Mouse (Mus musculus) myocyte (in vitro differentiated cells): ENCODE results near the gene Nsun6. TPM values are rescaled to one million over a fixed set of nuclear protein-coding genes. Genes with fewer than 3 reads are reported as not detected.

Experiments
- H3K27me3 ChIP-seq: one replicate; pipeline ENCODE4 v1.6.1; 2011; ENCODE audit not compliant: control insufficient read depth, insufficient read depth, insufficient read length
- H3K36me3 ChIP-seq: one replicate; pipeline ENCODE4 v1.6.1; 2011; ENCODE audit not compliant: control insufficient read depth, insufficient read depth
- H3K4me2 ChIP-seq: one replicate; pipeline ENCODE4 v1.6.1; 2011; ENCODE audit warnings: low read depth, control low read depth
- H3K4me3 ChIP-seq: one replicate; pipeline ENCODE4 v1.5.1; 2011; ENCODE audit warnings: mild to moderate bottlenecking, control low read depth, moderate library complexity
- H3K79me2 ChIP-seq: one replicate; pipeline ENCODE4 v1.6.1; 2011; ENCODE audit not compliant: control insufficient read depth, insufficient read depth
- H3ac ChIP-seq: one replicate; pipeline ENCODE4 v1.6.1; 2011; ENCODE audit not compliant: control insufficient read depth, insufficient read length
- CEBPB ChIP-seq: IDR thresholded peaks from 2 replicates; pipeline ENCODE4 v1.6.1; 2011; ENCODE audit warnings: mild to moderate bottlenecking, moderate library complexity; ENCODE audit not compliant: poor library complexity, insufficient read depth, severe bottlenecking
- E2F4 ChIP-seq: IDR thresholded peaks from one replicate; pipeline ENCODE4 v1.6.1; 2011; ENCODE audit warnings: mild to moderate bottlenecking, control low read depth, moderate library complexity; ENCODE audit not compliant: insufficient read depth
- MAX ChIP-seq: IDR thresholded peaks from one replicate; pipeline ENCODE4 v1.6.1; 2011; ENCODE audit warnings: low read depth, mild to moderate bottlenecking, control low read depth
- MYOD1 ChIP-seq, 3 experiments: IDR thresholded peaks; one replicate each; pipeline ENCODE4 v1.6.1; 2011; ENCODE audit warnings: control low read depth in 2 of 3, low read depth in 2 of 3, mild to moderate bottlenecking in 2 of 3, moderate library complexity in 1 of 3; ENCODE audit not compliant: insufficient read length in 2 of 3, control insufficient read depth in 1 of 3
- MYOG ChIP-seq, 3 experiments: IDR thresholded peaks; one replicate each; pipeline ENCODE4 v1.6.1; 2011; ENCODE audit warnings: control low read depth in 2 of 3, low read depth in 2 of 3, mild to moderate bottlenecking in 2 of 3; ENCODE audit not compliant: insufficient read length in 2 of 3, control insufficient read depth in 1 of 3, insufficient read depth in 1 of 3
- POLR2A ChIP-seq: IDR thresholded peaks from one replicate; pipeline ENCODE4 v1.6.1; 2011; ENCODE audit warnings: low read depth, mild to moderate bottlenecking, control low read depth, moderate library complexity; ENCODE audit not compliant: insufficient read length
- POLR2AphosphoS2 ChIP-seq: IDR thresholded peaks from one replicate; pipeline ENCODE4 v1.6.1; 2011; ENCODE audit warnings: low read depth, control low read depth; ENCODE audit not compliant: insufficient read length
- REST ChIP-seq: IDR thresholded peaks from one replicate; pipeline ENCODE4 v1.6.1; 2011; ENCODE audit warnings: mild to moderate bottlenecking, control low read depth, moderate library complexity; ENCODE audit not compliant: insufficient read depth, insufficient read length
- SRF ChIP-seq: IDR thresholded peaks from one replicate; pipeline ENCODE4 v1.6.1; 2011; ENCODE audit warnings: low read depth; ENCODE audit not compliant: control insufficient read depth, insufficient read length
- TCF12 ChIP-seq: IDR thresholded peaks from one replicate; pipeline ENCODE4 v1.6.1; 2011; ENCODE audit warnings: mild to moderate bottlenecking, control low read depth; ENCODE audit not compliant: poor library complexity, insufficient read depth, severe bottlenecking
- TCF3 ChIP-seq: IDR thresholded peaks from one replicate; pipeline ENCODE4 v1.6.1; 2011; ENCODE audit warnings: low read depth, control low read depth; ENCODE audit not compliant: insufficient read length
- USF1 ChIP-seq: IDR thresholded peaks from one replicate; pipeline ENCODE4 v1.6.1; 2011; ENCODE audit warnings: low read depth, mild to moderate bottlenecking, control low read depth, moderate library complexity
- polyA plus RNA-seq: library from polyadenylated mRNA; unstranded; fragments of >200 nt; fragmentation: generic; extraction: Trizol; gene quantifications from one replicate; pipeline ENCODE4 v1.2.1, GENCODE M21; 2012; ENCODE audit warnings: missing spikeins

Gene Nsun6
- polyA plus RNA-seq, 1 experiment: 3.4 TPM

DNA sequence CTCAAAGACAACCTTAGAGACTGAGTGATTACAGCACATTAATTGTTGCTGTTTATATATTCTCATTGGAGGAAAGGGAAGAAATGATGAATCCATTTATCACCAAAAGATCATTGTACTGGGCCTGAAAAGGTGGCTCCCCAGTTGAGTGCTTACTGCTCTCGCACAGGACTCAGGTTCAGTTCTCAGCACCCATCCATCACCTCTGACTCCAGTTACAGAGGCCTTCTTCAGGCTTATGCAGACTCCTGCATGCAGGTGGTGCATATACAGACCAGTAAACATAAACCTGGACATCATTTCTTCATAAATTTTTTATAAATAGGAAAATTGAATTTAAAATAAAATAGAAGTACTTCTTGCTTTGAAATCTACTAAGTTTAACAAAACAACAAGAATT is 46.8 kb downstream of the Nsun6 start:
- no peak overlapping the region for H3K4me3 ChIP-seq
- no peak overlapping the region for H3K4me2 ChIP-seq
- no peaks in the 10 kb centered on the region for H3K79me2 ChIP-seq
- no peaks in the 10 kb centered on the region for H3K27me3 ChIP-seq
- no peak overlapping the region for H3ac ChIP-seq
- TF ChIP-seq MYOG (IDR thresholded peaks at IDR 0.05; ENCODE audit: control insufficient read depth in 1 of 3, insufficient read depth in 1 of 3, insufficient read length in 2 of 3, low read depth in 2 of 3): no peak
- TF ChIP-seq MAX: no peak
- TF ChIP-seq MYOD1 (IDR thresholded peaks at IDR 0.05; ENCODE audit: control insufficient read depth in 1 of 3, insufficient read length in 2 of 3, low read depth in 2 of 3): no peak
- TF ChIP-seq CEBPB: no peak
- no peak for TF ChIP-seq TCF12
- no peak for TF ChIP-seq POLR2A
- no peak for TF ChIP-seq E2F4
- TF ChIP-seq REST: no peak
- no peak for TF ChIP-seq USF1
- TF ChIP-seq SRF: no peak
- TF ChIP-seq POLR2AphosphoS2: no peak
- TF ChIP-seq TCF3: no peak
- peaks cover 12% of the 10 kb centered on the region for H3K36me3 ChIP-seq

DNA sequence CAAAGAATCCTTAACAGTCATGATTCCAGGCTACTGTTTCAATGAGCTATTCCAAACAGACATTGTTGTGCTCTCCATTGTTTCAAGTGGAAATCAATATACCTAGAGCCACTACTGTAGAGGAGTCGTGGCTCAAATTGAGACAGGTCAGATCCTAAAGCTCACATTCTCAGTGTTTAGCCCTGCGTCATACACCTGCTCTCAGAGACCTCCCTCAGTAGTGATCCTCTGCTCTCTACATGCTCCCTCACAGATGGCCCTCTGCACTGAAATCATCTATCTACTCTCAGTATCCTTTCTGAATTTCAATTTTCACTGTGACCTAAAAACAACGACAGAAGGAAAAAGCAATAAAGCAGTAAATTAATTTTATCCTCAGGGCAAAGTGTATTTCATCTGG is 47.3 kb downstream of the Nsun6 start:
- Histone ChIP-seq H3ac (no peak overlapping the region), H3K36me3 (peaks cover 12% of the 10 kb centered on the region), H3K4me2 (no peak overlapping the region), H3K4me3 (no peak overlapping the region), H3K79me2 (no peaks in the 10 kb centered on the region), H3K27me3 (no peaks in the 10 kb centered on the region)
- no peak for TF ChIP-seq POLR2A

DNA sequence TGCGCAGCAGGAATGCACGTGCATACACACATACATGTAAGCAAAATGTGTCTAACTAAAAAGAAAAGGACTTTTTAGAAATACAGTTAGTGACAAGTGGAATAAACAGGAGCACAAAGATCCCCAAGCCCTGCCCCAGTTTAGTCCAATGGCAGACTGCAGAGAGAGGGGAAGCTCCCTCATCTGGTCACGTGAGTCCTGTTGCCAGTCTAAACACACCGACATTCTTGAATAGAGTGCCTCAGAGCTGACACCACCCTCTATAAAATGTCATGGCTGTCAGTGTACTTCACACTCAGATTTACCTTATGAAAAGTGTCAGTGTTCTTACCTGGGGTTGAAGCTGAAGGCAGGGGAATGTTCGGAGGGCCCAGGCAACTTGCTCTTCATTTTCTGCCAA is 57.0 kb downstream of the Nsun6 start:
- Histone ChIP-seq H3K79me2 (no peaks in the 10 kb centered on the region), H3K4me3 (no peak overlapping the region), H3K27me3 (no peaks in the 10 kb centered on the region), H3K36me3 (no peaks in the 10 kb centered on the region), H3K4me2 (no peak overlapping the region), H3ac (no peak overlapping the region)
- TF ChIP-seq TCF12 (no peak), TCF3 (no peak), MYOD1 (IDR thresholded peaks at IDR 0.05; ENCODE audit: control insufficient read depth in 1 of 3, insufficient read length in 2 of 3, low read depth in 2 of 3) (no peak), USF1 (no peak), REST (no peak), MYOG (IDR thresholded peaks at IDR 0.05; ENCODE audit: control insufficient read depth in 1 of 3, insufficient read depth in 1 of 3, insufficient read length in 2 of 3, low read depth in 2 of 3) (no peak), POLR2A (no peak)

DNA sequence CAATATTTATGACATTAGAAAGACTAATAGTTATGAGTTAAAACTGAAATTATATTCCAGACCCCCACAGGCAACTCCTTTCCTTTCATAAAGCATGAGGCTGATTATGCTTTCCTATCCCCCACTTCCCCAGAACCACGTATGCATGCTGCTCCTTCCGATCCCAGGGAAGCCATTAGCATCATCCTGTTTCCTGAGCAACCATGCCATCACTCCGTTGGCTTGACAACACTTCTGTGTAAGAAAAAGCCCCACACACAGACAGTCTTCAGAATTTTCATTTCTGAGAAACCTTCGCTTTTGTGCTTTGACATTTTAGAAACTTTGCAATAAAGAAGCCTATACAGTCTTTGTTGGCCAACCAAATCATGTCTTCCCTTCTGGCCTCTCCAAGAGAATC is 58.8 kb downstream of the Nsun6 start:
- H3ac ChIP-seq: no peak overlapping the region
- no peak overlapping the region for H3K4me2 ChIP-seq
- H3K36me3 ChIP-seq: no peaks in the 10 kb centered on the region
- no peaks in the 10 kb centered on the region for H3K27me3 ChIP-seq
- H3K79me2 ChIP-seq: no peaks in the 10 kb centered on the region
- no peak for TF ChIP-seq USF1
- TF ChIP-seq TCF3: no peak
- no peak for TF ChIP-seq TCF12
- TF ChIP-seq REST: no peak
- no peak for TF ChIP-seq MAX
- TF ChIP-seq CEBPB: no peak
- no peak for TF ChIP-seq MYOG (IDR thresholded peaks at IDR 0.05; ENCODE audit: control insufficient read depth in 1 of 3, insufficient read depth in 1 of 3, insufficient read length in 2 of 3, low read depth in 2 of 3)
- no peak for TF ChIP-seq POLR2A
- TF ChIP-seq MYOD1 (IDR thresholded peaks at IDR 0.05; ENCODE audit: control insufficient read depth in 1 of 3, insufficient read length in 2 of 3, low read depth in 2 of 3): no peak
- TF ChIP-seq E2F4: no peak
- TF ChIP-seq POLR2AphosphoS2: no peak
- no peak for TF ChIP-seq SRF
- H3K4me3 ChIP-seq: no peak overlapping the region

DNA sequence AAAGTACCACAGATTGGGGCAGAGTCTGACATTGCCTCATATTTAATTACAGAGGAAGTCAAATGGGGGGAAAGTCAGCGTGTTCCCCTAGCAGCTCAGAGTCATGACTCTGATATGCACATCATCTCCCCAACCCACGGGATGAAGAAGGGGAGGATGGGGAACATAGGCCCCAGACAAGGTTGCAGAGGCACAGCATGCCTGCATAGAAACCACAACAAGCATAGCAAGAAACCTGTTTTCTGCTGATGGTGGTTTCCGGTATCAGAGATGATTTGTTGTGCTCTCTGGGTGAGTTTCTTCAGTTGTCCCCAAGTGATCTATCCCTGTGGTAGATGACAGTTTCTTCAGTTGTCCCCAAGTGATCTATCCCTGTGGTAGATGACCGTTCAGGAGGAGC is 62.3 kb downstream of the Nsun6 start:
- Histone ChIP-seq H3K79me2 (no peaks in the 10 kb centered on the region), H3K27me3 (no peaks in the 10 kb centered on the region), H3K4me3 (no peak overlapping the region), H3K4me2 (no peak overlapping the region), H3K36me3 (no peaks in the 10 kb centered on the region), H3ac (no peak overlapping the region)
- TF ChIP-seq MYOG (IDR thresholded peaks at IDR 0.05; ENCODE audit: control insufficient read depth in 1 of 3, insufficient read depth in 1 of 3, insufficient read length in 2 of 3, low read depth in 2 of 3) (no peak), POLR2AphosphoS2 (no peak), E2F4 (no peak), REST (no peak), TCF3 (no peak), POLR2A (no peak), USF1 (no peak), MAX (no peak), CEBPB (no peak), SRF (no peak), MYOD1 (IDR thresholded peaks at IDR 0.05; ENCODE audit: control insufficient read depth in 1 of 3, insufficient read length in 2 of 3, low read depth in 2 of 3) (no peak), TCF12 (no peak)
